Mouse (Mus musculus) spleen, adult 2 months (tissue): ENCODE measurements around the gene Ppp3cb. TPM values are rescaled to one million over a fixed set of nuclear protein-coding genes. Genes with fewer than 3 reads are reported as not detected.
A peak's percentile ranks its signal among the peaks of the same experiment; 100 is the strongest.

Experiments
- DNase-seq, 2 experiments: peaks; one replicate each; pipeline versions ENCODE4 v3.0.0 to v3.0.0-alpha.2; 2012 to 2021; ENCODE audit warnings: low spot score in 2 of 2, low read depth in 1 of 2
- H3K27ac ChIP-seq: fragments of 200-500 bp; 2 replicates; pipeline ENCODE4 v1.5.1; 2012; ENCODE audit warnings: low read length, inconsistent platforms; ENCODE audit not compliant: insufficient read depth
- H3K27me3 ChIP-seq: fragments of 200-500 bp; 2 replicates; pipeline ENCODE4 v1.6.1; 2012; ENCODE audit warnings: mild to moderate bottlenecking, moderate library complexity, low read length, inconsistent platforms; ENCODE audit not compliant: control insufficient read depth, insufficient read depth
- H3K36me3 ChIP-seq: fragments of 200-500 bp; 2 replicates; pipeline ENCODE4 v1.6.1; 2012; ENCODE audit warnings: mild to moderate bottlenecking, low read length, inconsistent platforms; ENCODE audit not compliant: control insufficient read depth, insufficient read depth
- H3K4me1 ChIP-seq: fragments of 200-500 bp; 2 replicates; pipeline ENCODE4 v1.6.1; 2011; ENCODE audit warnings: inconsistent platforms; ENCODE audit not compliant: control insufficient read depth, insufficient read depth, insufficient read length
- H3K4me3 ChIP-seq: fragments of 200-500 bp; 2 replicates; pipeline ENCODE4 v1.5.1; 2011; ENCODE audit warnings: mild to moderate bottlenecking, inconsistent platforms; ENCODE audit not compliant: insufficient read depth, insufficient read length; ENCODE audit errors: extremely low read depth
- CTCF ChIP-seq: fragments of 200-500 bp; IDR thresholded peaks from 2 replicates; pipeline ENCODE4 v1.5.1; 2011; ENCODE audit warnings: mild to moderate bottlenecking, inconsistent platforms; ENCODE audit not compliant: insufficient read depth, insufficient read length, insufficient replicate concordance; ENCODE audit errors: extremely low read depth
- POLR2A ChIP-seq: fragments of 200-500 bp; IDR thresholded peaks from 2 replicates; pipeline ENCODE4 v1.6.1; 2011; ENCODE audit warnings: low read depth, low read length, inconsistent platforms
- WGBS: fragments of 180-500 bp; shearing (Covaris S2); methylation state at CpG from one replicate; pipeline ENCODE4 v1.1.7; 2018; 5-methylcytosine and 5-hydroxymethylcytosine counted together
- polyA plus RNA-seq: library from polyadenylated mRNA; depleted of rRNA; stranded (reverse); fragments of >200 nt; gene quantifications from 2 replicates; pipeline ENCODE4 v1.2.3, GENCODE M21; 2012

Ppp3cb gene
- polyA plus RNA-seq, 1 experiment = 6.5 TPM

GRCm38 (mm10) chr14:20481211-20481610, 65.2 kb downstream of the Ppp3cb start:
- Histone ChIP-seq H3K36me3 (peaks cover 3% of the 10 kb centered on the region; the same call in 1 of the 2 replicates), H3K27ac (no peak overlapping the region), H3K4me3 (no peak overlapping the region), H3K4me1 (peaks cover 3% of the 10 kb centered on the region), H3K27me3 (no peaks in the 10 kb centered on the region)
- DNase-seq = peak in 1 of 2 experiments; percentile 8
- TF ChIP-seq CTCF (no peak), POLR2A (no peak)
- WGBS = 53% methylated on average over 5 of the region's 5 CpGs

DNA sequence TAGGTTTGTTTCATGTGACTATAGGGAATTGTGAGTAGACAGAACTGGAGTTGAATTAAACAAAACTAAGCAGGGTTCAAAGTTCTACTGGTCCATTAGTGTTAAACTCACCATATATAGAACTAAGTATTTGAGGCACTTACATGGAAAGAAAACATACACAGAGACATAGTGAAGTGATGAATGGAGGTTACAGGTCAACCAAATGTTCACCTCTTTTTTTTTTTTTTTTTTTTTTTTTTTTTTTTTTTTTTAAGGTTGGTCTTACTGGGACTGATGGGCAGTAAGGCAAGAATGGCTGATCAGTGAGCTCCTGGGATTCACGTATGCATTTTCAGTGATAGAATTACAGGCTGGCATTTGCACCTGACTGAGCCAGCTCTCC, 66.2 kb downstream of the Ppp3cb start:
- Histone ChIP-seq H3K27me3 (no peaks in the 10 kb centered on the region), H3K27ac (0 out of 2 replicates have a peak overlapping the region, but pooled peaks have one; percentile 73), H3K4me1 (peaks cover 3% of the 10 kb centered on the region), H3K4me3 (peak overlapping the region; percentile 99), H3K36me3 (peaks cover 3% of the 10 kb centered on the region; the same call in 1 of the 2 replicates)
- WGBS = 93% methylated on average over 1 of the region's 1 CpGs
- TF ChIP-seq CTCF (no peak), POLR2A (no peak)
- DNase-seq = no peak

GRCm38 (mm10) chr14:20479291-20480194, 66.8 kb downstream of the Ppp3cb start, which contains the start of gene Anxa7:
Anxa7 (minus strand) TSS chr14:20480133.
- DNase-seq = peak; percentile 47 to 68
- peak; percentile 19; the same call in 1 of the 2 replicates for TF ChIP-seq POLR2A
- peak; percentile 6; the same call in 1 of the 2 replicates for TF ChIP-seq CTCF
- under 1% methylated on average over 48 of the region's 48 CpGs for WGBS
- no peaks in the 10 kb centered on the region for H3K27me3 ChIP-seq
- no peaks in the 10 kb centered on the region for H3K36me3 ChIP-seq
- peaks cover 3% of the 10 kb centered on the region for H3K4me1 ChIP-seq
- H3K4me3 ChIP-seq = peak within 1 kb of the TSS; percentile 99
- H3K27ac ChIP-seq = peak within 1 kb of the TSS; percentile 73

DNA sequence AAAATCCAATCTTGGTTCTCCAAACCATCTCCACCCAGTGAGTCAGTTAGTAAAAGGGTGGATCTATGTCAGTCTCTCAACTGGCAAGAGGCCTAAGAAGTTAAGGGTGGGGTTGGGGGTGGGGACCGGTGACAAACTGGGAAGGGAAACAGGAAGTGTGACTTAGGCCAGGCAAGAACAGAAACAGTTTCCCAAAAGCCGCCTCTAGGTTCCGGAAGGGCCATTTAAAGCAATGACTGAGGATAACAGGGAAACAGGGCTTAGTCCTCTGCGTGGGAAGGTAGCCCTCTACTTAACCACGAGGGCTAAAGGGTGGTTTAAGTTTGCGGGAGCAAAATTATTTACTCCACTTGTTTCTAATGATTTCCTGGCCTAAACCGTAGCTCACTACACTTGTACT, 67.6 kb downstream of the Ppp3cb start:
- Histone ChIP-seq H3K27me3 (no peaks in the 10 kb centered on the region), H3K4me1 (peaks cover 3% of the 10 kb centered on the region), H3K27ac (peak overlapping the region; percentile 30; the same call in 1 of the 2 replicates), H3K4me3 (peak overlapping the region; percentile 99), H3K36me3 (no peaks in the 10 kb centered on the region)
- DNase-seq = peak in 1 of 2 experiments; percentile 14
- TF ChIP-seq POLR2A (no peak), CTCF (no peak)
- WGBS = 2% methylated on average over 7 of the region's 7 CpGs

- peak overlapping the region; percentile 28; the same call in 1 of the 2 replicates for H3K27ac ChIP-seq
- TF ChIP-seq POLR2A = no peak
- no peak for TF ChIP-seq CTCF
- DNase-seq = no peak
Measured at GRCm38 (mm10) chr14:20478385-20478784, 68.0 kb downstream of the Ppp3cb start.

DNA sequence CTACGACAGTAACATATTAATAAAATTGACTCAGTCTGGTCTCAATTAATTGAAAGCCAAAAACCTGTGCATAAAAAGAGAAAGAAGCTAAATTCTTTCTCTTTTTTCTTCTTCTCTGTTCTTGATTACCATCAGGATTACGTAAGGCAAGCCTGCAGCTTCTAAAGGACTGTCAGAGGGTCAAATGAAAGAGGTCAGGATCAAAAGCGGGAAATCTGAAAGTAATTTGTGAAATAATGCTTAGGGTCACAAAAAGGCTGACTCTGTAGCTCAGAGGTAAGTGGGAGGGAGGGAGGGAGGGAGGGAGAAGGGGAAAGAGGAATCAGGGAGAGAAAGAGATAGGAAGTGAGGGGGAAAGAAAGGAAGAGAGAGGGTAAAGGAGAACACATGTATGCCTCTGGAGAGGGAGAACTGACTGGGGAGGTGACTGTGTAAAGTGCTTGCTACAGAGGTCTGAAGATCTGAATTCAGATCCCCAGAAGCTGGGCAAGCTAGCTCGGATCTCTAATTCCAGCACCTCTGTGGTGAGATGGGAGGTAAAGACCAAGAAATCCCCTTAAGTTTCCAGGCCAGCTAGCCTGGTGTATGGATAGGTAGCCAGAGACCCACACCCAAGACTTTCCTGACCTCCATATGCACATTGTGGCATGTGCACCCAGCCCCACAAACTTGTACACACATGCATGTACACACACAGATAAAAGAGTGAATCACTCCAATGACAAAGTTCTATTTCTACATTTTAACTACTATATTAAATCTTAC, 68.9 kb downstream of the Ppp3cb start:
- no peak for DNase-seq
- TF ChIP-seq POLR2A = no peak
- no peak for TF ChIP-seq CTCF
- Histone ChIP-seq H3K27me3 (no peaks in the 10 kb centered on the region), H3K27ac (no peak overlapping the region), H3K4me1 (peaks cover 3% of the 10 kb centered on the region), H3K36me3 (peaks cover 5% of the 10 kb centered on the region; the same call in 1 of the 2 replicates), H3K4me3 (no peak overlapping the region)
- WGBS = 81% methylated on average over 4 of the region's 4 CpGs

More at GRCm38 (mm10) chr14:20478385-20478784, 68.0 kb downstream of the Ppp3cb start:
- WGBS = 23% methylated on average over 3 of the region's 3 CpGs
- Histone ChIP-seq H3K27me3 (no peaks in the 10 kb centered on the region), H3K4me3 (peak overlapping the region; percentile 8; the same call in 1 of the 2 replicates), H3K4me1 (peaks cover 3% of the 10 kb centered on the region), H3K36me3 (no peaks in the 10 kb centered on the region)
